Comparison of ENCODE assay signal across 7 mouse cellular contexts in genomic region chr11:107573847-107574246, GRCm38 (mm10). TPM values are rescaled to one million over a fixed set of nuclear protein-coding genes. Genes with fewer than 3 reads are reported as not detected.
DNase-seq lines count a peak whose midpoint lies in the region; ATAC-seq lines count a peak whose summit lies in the region.

No protein-coding gene starts in this region.

- DNase-seq in adrenal gland, adult 18-20 months (ENCODE audit: low spot score in 2 of 2), result peak; percentile 15 to 31
- DNase-seq in embryo, embryonic 10.5 days (ENCODE audit: low spot score), result peak; percentile 42
- DNase-seq in heart, postnatal 25 days (ENCODE audit: low spot score), result peak; percentile 42
- DNase-seq in liver, embryonic 13.5 days, result no peak
- no peak for DNase-seq in frontal cortex, postnatal 36 days (ENCODE audit: low spot score in 2 of 2)
- DNase-seq in forebrain, embryonic 10.5 days (ENCODE audit: extremely low spot score, low spot score), result no peak

- H3K27ac ChIP-seq in liver, embryonic 13.5 days, result peak overlapping the region; percentile 25
- H3K27ac ChIP-seq in forebrain, embryonic 10.5 days, result no peak overlapping the region

- 0 out of 2 replicates have a peak overlapping the region, but pooled peaks have one; percentile 4 for H3K9ac ChIP-seq in liver, embryonic 13.5 days

- H3K36me3 ChIP-seq in liver, embryonic 13.5 days, result peaks cover 66% of the 10 kb centered on the region
- peaks cover 91% of the 10 kb centered on the region for H3K36me3 ChIP-seq in forebrain, embryonic 10.5 days (replicated peaks)

- no peaks in the 10 kb centered on the region for H3K9me3 ChIP-seq in liver, embryonic 13.5 days (replicated peaks)
- H3K9me3 ChIP-seq in forebrain, embryonic 10.5 days, result peaks cover 4% of the 10 kb centered on the region

- H3K27me3 ChIP-seq in liver, embryonic 13.5 days, result no peaks in the 10 kb centered on the region
- no peaks in the 10 kb centered on the region for H3K27me3 ChIP-seq in forebrain, embryonic 10.5 days (ENCODE audit: poor library complexity, severe bottlenecking)

- peak; percentile 49 for ATAC-seq in liver, embryonic 13.5 days (ENCODE audit: low read depth)
- ATAC-seq in megakaryocyte progenitor cell, adult 5-6 weeks (replicated peaks; ENCODE audit: poor library complexity), result no peak

- H3K4me2 ChIP-seq in liver, embryonic 13.5 days, result no peak overlapping the region

- no peak overlapping the region for H3K4me3 ChIP-seq in liver, embryonic 13.5 days (replicated peaks)
- no peak overlapping the region for H3K4me3 ChIP-seq in forebrain, embryonic 10.5 days

- intact Hi-C loops in heart, postnatal 25 days (cut with DNase I), result no loop called here

- WGBS in liver, embryonic 13.5 days (ENCODE audit: insufficient replicate concordance), result 52% methylated on average over 6 of the region's 6 CpGs
- WGBS in forebrain, embryonic 10.5 days, result 75% methylated on average over 6 of the region's 6 CpGs

- H3K4me1 ChIP-seq in liver, embryonic 13.5 days (replicated peaks), result peaks cover 32% of the 10 kb centered on the region
- peaks cover 9% of the 10 kb centered on the region; the same call in 1 of the 2 replicates for H3K4me1 ChIP-seq in forebrain, embryonic 10.5 days

RNA-seq across cellular contexts. Expression of gene Helz, which starts 26.1 kb away (rescaled TPM):
- 10 to 100 TPM; 26.6 TPM for total RNA-seq in adrenal gland, adult 18-20 months (2021)
- 10 to 100 TPM; 25.3 to 28.0 TPM for total RNA-seq in heart, postnatal 25 days (2021)
- polyA plus RNA-seq in liver, embryonic 13.5 days (2015; fragmentation: Nextera tagmentation; extraction: Ambion mirVana), result 5.4 and 7.1 TPM in 2 replicates
- 25.4 and 27.1 TPM in 2 replicates for total RNA-seq in megakaryocyte progenitor cell, adult 5-6 weeks (2015)
- total RNA-seq in megakaryocyte progenitor cell, adult 5-6 weeks (2017), result 17.6 and 27.3 TPM in 2 replicates
- 20.5 and 23.0 TPM in 2 replicates for polyA plus RNA-seq in forebrain, embryonic 10.5 days (2016; fragmentation: Nextera tagmentation; extraction: Ambion mirVana)

Comparison
In these comparisons a context has a peak if more than half of its experiments do, and no peak if none do; other contexts are left out.
1. DNase-seq: peak in adrenal gland, adult 18-20 months (2 of 2), embryo, embryonic 10.5 days (single experiment) and heart, postnatal 25 days (single experiment); none in liver, embryonic 13.5 days (single experiment), frontal cortex, postnatal 36 days (0 of 2) and forebrain, embryonic 10.5 days (single experiment).